Mouse (Mus musculus) bone marrow macrophage, adult 2 months (primary cell): ENCODE data around the gene Smok3c. TPM values are rescaled to one million over a fixed set of nuclear protein-coding genes. Genes with fewer than 3 reads are reported as not detected.
A peak's percentile ranks its signal among the peaks of the same experiment; 100 is the strongest.

Source experiments
- H3K27ac ChIP-seq: 2 replicates; pipeline ENCODE4 v1.5.1; 2012; ENCODE audit warnings: low read depth, low read length; ENCODE audit not compliant: insufficient read depth
- H3K4me1 ChIP-seq: 2 replicates; pipeline ENCODE4 v1.6.1; 2012; ENCODE audit warnings: low read length; ENCODE audit not compliant: control insufficient read depth, insufficient read depth
- H3K4me3 ChIP-seq: 2 replicates; pipeline ENCODE4 v1.5.1; 2012; ENCODE audit warnings: mild to moderate bottlenecking, low read length, moderate library complexity; ENCODE audit not compliant: insufficient read depth
- CTCF ChIP-seq: IDR thresholded peaks from 2 replicates; pipeline ENCODE4 v1.5.1; 2012; ENCODE audit warnings: low read depth, mild to moderate bottlenecking, low read length, moderate library complexity
- POLR2A ChIP-seq: IDR thresholded peaks from 2 replicates; pipeline ENCODE4 v1.6.1; 2012; ENCODE audit warnings: mild to moderate bottlenecking, low read depth, low read length, borderline replicate concordance
- polyA plus RNA-seq: library from polyadenylated mRNA; stranded (reverse); fragments of >200 nt; gene quantifications from 2 replicates; pipeline ENCODE4 v1.2.4, GENCODE M21; 2012; ENCODE audit not compliant: missing spikeins, insufficient read depth, insufficient read length

Gene Smok3c
- polyA plus RNA-seq, 1 experiment: not detected

DNA sequence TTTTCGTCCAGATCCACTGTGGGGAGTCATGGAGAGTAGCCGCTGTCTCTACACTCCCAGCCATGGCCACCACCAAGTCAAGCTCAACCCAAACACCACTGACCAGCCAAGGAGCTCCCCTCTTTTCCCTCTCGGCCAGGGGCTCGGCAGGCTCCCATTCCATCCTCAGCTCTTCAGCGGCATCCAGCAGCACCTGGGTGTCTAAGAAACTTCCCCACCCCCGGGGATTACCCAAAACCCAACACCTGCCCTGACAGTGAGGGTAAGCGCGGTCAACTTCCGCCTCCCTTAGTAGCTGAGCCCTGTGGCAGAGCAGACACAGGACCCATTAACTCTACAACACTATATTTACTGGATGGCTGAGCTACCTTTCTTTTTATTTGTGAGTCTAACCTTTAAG is 28.5 kb downstream of the Smok3c start:
- no peaks in the 10 kb centered on the region for H3K4me1 ChIP-seq
- no peak for TF ChIP-seq POLR2A
- TF ChIP-seq CTCF: no peak
- H3K27ac ChIP-seq: no peak overlapping the region
- H3K4me3 ChIP-seq: no peak overlapping the region

DNA sequence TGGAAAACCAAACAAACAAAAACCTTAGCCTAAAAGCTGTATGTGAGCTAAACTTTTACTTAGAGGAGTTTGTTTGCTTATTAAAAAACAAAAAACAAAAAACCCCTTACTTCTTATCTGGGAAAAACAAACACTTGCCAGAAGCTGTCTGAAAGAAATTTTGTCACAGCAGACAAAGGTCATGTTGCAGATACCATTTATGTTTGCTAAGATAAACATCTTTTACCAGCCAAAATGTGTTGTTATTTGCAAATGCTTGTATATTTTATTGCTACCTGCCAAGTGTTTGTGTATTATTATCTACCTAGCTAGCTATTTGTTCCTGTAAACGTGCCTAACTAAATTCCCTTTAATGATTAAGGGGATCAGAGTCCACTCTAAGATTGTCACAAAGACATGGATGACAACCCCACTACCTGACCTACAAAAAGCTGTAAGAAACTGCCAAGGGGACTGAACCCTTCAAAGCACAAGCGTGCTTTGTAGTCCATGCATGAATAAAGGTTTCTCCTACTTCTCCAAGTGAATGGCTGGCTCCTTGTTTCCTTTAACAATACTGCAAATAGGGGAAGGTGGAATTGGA is 30.4 kb downstream of the Smok3c start:
- Histone ChIP-seq H3K4me3 (no peak overlapping the region), H3K27ac (no peak overlapping the region), H3K4me1 (peaks cover 5% of the 10 kb centered on the region; the same call in 1 of the 2 replicates)
- TF ChIP-seq POLR2A (no peak), CTCF (no peak)

DNA sequence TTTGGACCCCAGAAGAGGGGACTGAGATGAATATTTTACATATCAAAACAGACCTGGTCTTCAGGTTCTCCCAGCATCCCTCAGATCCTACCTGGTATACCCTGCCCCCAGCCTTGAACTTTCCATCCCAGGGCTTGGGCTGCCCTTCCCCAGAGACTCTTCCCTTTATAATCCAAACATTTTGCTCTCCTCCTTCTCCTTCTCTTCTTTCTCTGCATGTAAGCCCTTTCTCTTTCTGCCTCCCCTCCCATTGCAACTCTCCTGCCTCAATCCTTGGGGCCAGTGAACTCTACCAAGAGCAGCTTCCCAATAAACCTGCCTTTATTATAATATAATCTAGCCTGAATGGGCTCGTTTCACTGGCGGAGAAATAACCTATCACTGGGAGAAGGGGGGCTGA is 30.9 kb downstream of the Smok3c start:
- H3K4me1 ChIP-seq: peaks cover 5% of the 10 kb centered on the region; the same call in 1 of the 2 replicates
- H3K4me3 ChIP-seq: no peak overlapping the region
- H3K27ac ChIP-seq: no peak overlapping the region
- TF ChIP-seq POLR2A (no peak), CTCF (no peak)

DNA sequence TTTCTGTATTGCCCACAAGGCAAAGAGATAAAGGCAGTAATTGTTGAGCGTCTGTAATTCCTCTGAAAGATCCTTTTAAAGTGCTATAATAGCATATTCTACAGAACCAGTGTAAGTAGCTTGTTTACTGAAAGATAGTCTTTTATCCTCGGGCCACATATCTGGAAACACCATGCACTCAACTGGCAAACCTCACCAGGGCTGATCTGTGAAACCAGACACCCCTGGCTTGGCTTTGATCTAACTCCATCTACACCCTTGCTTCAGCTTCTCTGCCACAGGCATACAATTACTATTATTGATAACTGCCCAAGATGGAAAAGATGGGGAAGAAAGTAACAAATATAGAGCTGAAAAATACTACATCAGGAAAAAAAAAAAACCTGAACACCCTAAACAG is 31.5 kb downstream of the Smok3c start:
- Histone ChIP-seq H3K4me3 (peak overlapping the region; percentile 96; the same call in 1 of the 2 replicates), H3K4me1 (peaks cover 5% of the 10 kb centered on the region; the same call in 1 of the 2 replicates), H3K27ac (no peak overlapping the region)
- TF ChIP-seq CTCF (no peak), POLR2A (no peak)

DNA sequence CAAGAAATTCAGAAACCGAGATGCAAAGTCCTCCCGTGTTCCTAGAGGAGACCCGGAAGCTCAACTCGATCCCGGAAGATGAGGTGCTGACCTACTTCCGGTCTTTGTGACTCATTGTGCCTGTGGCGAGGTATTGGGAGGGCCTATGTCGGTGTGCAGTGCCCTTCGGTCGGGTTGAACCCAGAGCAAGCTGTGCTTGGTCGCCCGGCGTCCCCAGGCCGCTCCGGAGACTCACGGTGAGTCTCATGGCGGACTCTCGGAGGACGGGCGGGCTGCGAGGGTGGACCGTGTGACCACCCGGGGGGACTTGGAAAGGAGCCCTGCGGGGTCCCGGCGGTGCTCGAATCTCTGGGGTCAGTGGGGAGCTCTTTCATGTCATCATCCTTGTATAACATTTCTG is 32.0 kb downstream of the Smok3c start, which contains the start of gene Zkscan1:
TSS of gene Zkscan1 (plus strand) at position 89 of the 400 bp plus-strand sequence.
- TF ChIP-seq POLR2A (no peak), CTCF (no peak)
- Histone ChIP-seq H3K27ac (peak within 1 kb of the TSS; percentile 68), H3K4me3 (peak within 1 kb of the TSS; percentile 96), H3K4me1 (peaks cover 5% of the 10 kb centered on the region; the same call in 1 of the 2 replicates)

DNA sequence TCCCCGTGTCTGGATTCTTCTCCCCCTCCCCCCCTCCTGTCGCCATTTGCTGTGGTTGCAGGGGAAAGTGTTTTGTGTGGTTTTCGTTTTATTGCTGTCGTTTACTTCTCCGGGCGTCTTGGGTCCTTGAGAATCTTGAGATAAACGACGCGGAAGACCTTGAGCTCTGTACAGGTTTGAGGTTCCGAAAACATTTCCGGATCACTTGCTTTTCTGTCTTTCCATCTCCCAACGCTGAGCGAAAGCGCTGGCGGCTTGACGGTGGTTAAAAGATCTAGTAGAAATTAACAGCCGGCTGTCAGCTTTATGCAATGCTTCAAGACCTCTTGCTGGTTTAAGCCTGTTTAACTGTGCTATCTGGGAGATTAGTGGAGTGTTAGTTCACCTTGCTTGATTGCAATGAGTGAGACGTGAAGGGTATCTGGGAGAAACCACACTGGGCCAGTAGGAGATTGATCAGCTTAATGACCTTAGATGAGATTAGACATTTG is 32.5 kb downstream of the Smok3c start:
- peak overlapping the region; percentile 68 for H3K27ac ChIP-seq
- TF ChIP-seq POLR2A (no peak), CTCF (no peak)
- peak overlapping the region; percentile 96 for H3K4me3 ChIP-seq
- H3K4me1 ChIP-seq: peaks cover 5% of the 10 kb centered on the region; the same call in 1 of the 2 replicates

DNA sequence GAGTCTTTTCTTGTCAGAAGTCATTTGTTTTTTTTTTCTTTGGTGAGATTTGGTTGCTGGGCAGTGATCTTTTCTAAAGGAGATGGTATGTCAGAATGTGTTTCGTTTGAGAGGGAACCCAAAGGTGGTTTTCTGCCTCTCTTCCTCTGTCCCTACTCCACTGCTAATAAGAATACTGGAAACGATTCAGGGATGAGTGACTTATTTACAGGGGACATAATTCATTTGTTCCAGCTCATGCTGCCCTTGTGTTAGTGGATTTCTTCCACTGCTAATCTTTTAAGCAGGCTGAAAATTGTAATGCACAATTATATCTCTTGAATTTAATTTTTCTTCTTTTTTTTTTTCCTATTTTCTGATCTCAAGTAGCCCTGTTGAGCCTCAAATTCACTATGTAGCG is 33.8 kb downstream of the Smok3c start:
- no peak overlapping the region for H3K27ac ChIP-seq
- H3K4me3 ChIP-seq: no peak overlapping the region
- H3K4me1 ChIP-seq: peaks cover 5% of the 10 kb centered on the region; the same call in 1 of the 2 replicates
- no peak for TF ChIP-seq POLR2A
- no peak for TF ChIP-seq CTCF

DNA sequence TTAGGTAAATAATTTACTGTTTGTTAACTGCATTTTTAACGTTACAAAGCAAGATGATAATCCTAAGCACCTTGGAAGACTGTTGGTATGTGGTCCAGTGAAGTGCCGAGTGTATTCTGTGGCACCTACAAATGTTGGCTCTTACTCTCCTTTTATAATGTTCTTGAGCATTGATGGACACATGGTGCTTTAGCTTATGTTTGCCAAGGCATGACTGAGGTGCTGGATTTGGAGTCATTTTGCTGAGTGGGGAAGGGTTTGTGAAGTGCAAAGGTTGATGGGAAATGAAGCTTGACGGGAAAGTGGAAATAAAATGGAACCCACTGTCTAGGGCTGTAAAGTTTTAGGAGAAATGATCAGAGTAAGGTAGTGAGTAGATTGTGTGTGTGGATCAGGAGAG is 35.4 kb downstream of the Smok3c start:
- Histone ChIP-seq H3K4me3 (no peak overlapping the region), H3K27ac (no peak overlapping the region), H3K4me1 (peaks cover 5% of the 10 kb centered on the region; the same call in 1 of the 2 replicates)
- TF ChIP-seq CTCF: no peak

DNA sequence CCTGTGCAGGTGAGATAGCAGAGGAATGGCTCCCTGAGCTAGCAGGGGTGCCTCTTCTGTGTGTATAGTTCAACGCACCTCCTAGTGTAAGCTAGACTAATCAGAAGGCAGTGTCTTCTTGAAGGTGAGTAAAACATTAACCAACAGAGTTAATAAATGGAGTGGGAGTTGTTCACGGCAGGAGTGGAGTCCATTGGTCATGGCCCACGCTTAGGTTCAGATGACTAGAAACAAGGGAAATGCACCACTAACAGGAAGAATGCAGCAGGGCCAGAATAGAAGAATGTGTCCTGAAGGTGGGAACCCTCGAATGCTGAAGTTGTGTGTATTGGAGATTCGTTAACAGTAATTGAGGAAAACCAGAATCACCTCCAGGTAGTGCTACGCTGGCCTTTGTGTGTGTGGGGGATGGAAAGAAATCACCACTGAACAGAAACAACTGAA is 36.1 kb downstream of the Smok3c start:
- peaks cover 5% of the 10 kb centered on the region; the same call in 1 of the 2 replicates for H3K4me1 ChIP-seq
- no peak overlapping the region for H3K4me3 ChIP-seq
- no peak overlapping the region for H3K27ac ChIP-seq
- no peak for TF ChIP-seq CTCF
- no peak for TF ChIP-seq POLR2A

DNA sequence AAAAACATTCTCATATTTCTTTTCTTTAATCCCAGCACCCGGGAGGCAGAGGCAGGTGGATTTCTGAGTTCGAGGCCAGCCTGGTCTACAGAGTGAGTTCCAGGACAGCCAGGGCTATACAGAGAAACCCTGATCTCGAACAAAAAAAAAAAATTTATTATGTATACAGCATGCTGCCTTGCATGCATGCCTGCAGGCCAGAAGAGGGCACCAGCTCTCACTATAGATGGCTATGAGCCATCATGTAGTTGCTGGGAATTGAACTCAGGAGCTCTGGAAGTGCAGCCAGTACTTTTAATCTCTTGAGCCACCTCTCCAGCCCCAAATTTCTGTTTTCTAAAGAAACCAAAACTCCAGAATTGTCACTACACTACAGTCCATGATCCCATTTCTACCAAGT is 37.3 kb downstream of the Smok3c start:
- Histone ChIP-seq H3K4me1 (peaks cover 5% of the 10 kb centered on the region; the same call in 1 of the 2 replicates), H3K4me3 (no peak overlapping the region), H3K27ac (no peak overlapping the region)
- TF ChIP-seq CTCF (peak; percentile 53), POLR2A (no peak)

DNA sequence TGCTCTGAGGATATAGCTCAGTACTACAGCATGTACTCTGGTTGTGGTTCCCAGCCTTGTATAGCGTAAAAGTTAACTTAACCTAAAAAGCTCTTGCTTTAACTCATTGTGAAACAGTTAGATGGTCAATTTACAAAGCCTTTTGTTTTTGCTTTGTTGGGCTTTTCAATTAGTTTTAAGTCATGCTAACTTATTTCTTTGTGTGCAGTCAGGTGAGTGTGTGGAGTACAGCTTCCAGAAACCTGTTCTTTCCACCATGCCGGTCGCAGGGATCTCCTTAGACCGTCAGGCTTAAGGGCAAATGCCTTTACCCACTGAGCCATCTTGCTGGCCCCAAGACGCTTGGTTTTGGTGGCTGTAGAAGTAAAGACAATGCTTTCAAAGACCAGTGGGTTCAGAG is 37.7 kb downstream of the Smok3c start:
- Histone ChIP-seq H3K4me1 (peaks cover 5% of the 10 kb centered on the region; the same call in 1 of the 2 replicates), H3K27ac (no peak overlapping the region), H3K4me3 (no peak overlapping the region)
- TF ChIP-seq POLR2A (no peak), CTCF (no peak)
